Comparison of ENCODE assay signal across 14 mouse cellular contexts in genomic region chr1:87798306-87798705, GRCm38 (mm10). TPM values are rescaled to one million over a fixed set of nuclear protein-coding genes. Genes with fewer than 3 reads are reported as not detected.
DNase-seq lines count a peak whose midpoint lies in the region.
"Had no signal": no experiment of that assay in that cellular context is flagged by ENCODE, and none has a peak within 500 bp of the region (broad histone marks: within the 10 kb centered on the region; RNA-seq: fewer than 3 reads in every experiment).

No protein-coding gene starts in this region.

- H3K4me1 ChIP-seq in brown adipose tissue, adult 24 weeks (ENCODE audit: control insufficient read depth, insufficient read depth, insufficient read length, low read length), result peaks cover 2% of the 10 kb centered on the region; the same call in 1 of the 2 replicates
- H3K4me1 ChIP-seq in hindbrain, embryonic 10.5 days (replicated peaks), result no peaks in the 10 kb centered on the region
- H3K4me1 ChIP-seq: heart, embryonic 13.5 days; hindbrain, embryonic 12.5 days had no signal

- intact Hi-C loops in heart, postnatal 36 days (cut with DNase I), result no loop called here

- H3K27me3 ChIP-seq in hindbrain, embryonic 10.5 days (ENCODE audit: insufficient read depth, poor library complexity, severe bottlenecking), result no peaks in the 10 kb centered on the region
- H3K27me3 ChIP-seq: heart, embryonic 13.5 days; hindbrain, embryonic 12.5 days; Patski had no signal

- peaks cover 23% of the 10 kb centered on the region for H3K36me3 ChIP-seq in hindbrain, embryonic 10.5 days

- peak; percentile 60 to 80 for DNase-seq in layer of hippocampus, adult 18-20 months (ENCODE audit: low spot score in 2 of 2)
- no peak for DNase-seq in layer of hippocampus, adult 9-10 months (ENCODE audit: low spot score)
- DNase-seq in adrenal gland, postnatal 10 days, result peak; percentile 59
- DNase-seq in layer of hippocampus, adult 9-11 months, result peak; percentile 74
- no peak for DNase-seq in hindbrain, embryonic 10.5 days (ENCODE audit: low spot score)
- DNase-seq in heart, postnatal 36 days, result no peak
- DNase-seq: gastrocnemius, adult 2 months; kidney, adult 11 months; kidney, postnatal 25 days; lung, adult 2 months had no signal

- WGBS in hindbrain, embryonic 10.5 days, result 88% methylated on average over 2 of the region's 2 CpGs

- peak overlapping the region; percentile 91 for H3K27ac ChIP-seq in brown adipose tissue, adult 24 weeks (replicated peaks; ENCODE audit: low read depth, low read length)
- H3K27ac ChIP-seq in hindbrain, embryonic 10.5 days, result no peak overlapping the region
- H3K27ac ChIP-seq: gastrocnemius, adult 2 months; heart, embryonic 13.5 days; hindbrain, embryonic 12.5 days had no signal

- H3K9me3 ChIP-seq in hindbrain, embryonic 10.5 days, result no peaks in the 10 kb centered on the region
- H3K9me3 ChIP-seq: heart, embryonic 13.5 days; hindbrain, embryonic 12.5 days had no signal

- no peak overlapping the region for H3K4me3 ChIP-seq in brown adipose tissue, adult 24 weeks (ENCODE audit: insufficient read depth, low read depth, low read length)
- no peak overlapping the region for H3K4me3 ChIP-seq in hindbrain, embryonic 10.5 days
- H3K4me3 ChIP-seq: gastrocnemius, adult 2 months; heart, embryonic 13.5 days; hindbrain, embryonic 12.5 days had no signal

RNA-seq across cellular contexts. Expression of gene Sag, which starts 5.2 kb away (rescaled TPM):
- 1 to 10 TPM; 1.9 to 2.1 TPM for total RNA-seq in layer of hippocampus, adult 18-20 months (2021)
- 1 to 10 TPM; 1.5 to 2.0 TPM for total RNA-seq in adrenal gland, postnatal 10 days (2021)
- polyA plus RNA-seq in brown adipose tissue, adult 24 weeks (2012; ENCODE audit: insufficient read depth, insufficient read length, missing spikeins), result 0.59 and 1.4 TPM in 2 replicates
- polyA plus RNA-seq in hindbrain, embryonic 10.5 days (2016; fragmentation: Nextera tagmentation; extraction: Ambion mirVana), result 2.5 and 3.3 TPM in 2 replicates
- under 1 TPM; 0.19 to 0.44 TPM for total RNA-seq in heart, postnatal 36 days (2021)

RNA-seq across cellular contexts. Expression of gene Atg16l1, which starts 42.6 kb away (rescaled TPM):
- 10 to 100 TPM; 61.1 to 64.7 TPM for total RNA-seq in layer of hippocampus, adult 18-20 months (2021)
- 10 to 100 TPM; 33.5 to 39.2 TPM for total RNA-seq in adrenal gland, postnatal 10 days (2021)
- 17.4 and 18.2 TPM in 2 replicates for polyA plus RNA-seq in brown adipose tissue, adult 24 weeks (2012; ENCODE audit: insufficient read depth, insufficient read length, missing spikeins)
- polyA plus RNA-seq in hindbrain, embryonic 10.5 days (2016; fragmentation: Nextera tagmentation; extraction: Ambion mirVana), result 36.5 and 41.2 TPM in 2 replicates
- total RNA-seq in heart, postnatal 36 days (2021), result 10 to 100 TPM; 27.4 to 29.7 TPM

RNA-seq across cellular contexts. Expression of gene Dgkd, which starts 54.8 kb away (rescaled TPM):
- total RNA-seq in layer of hippocampus, adult 18-20 months (2021), result 100 to 1,000 TPM in 1 of 2 experiments, 10 to 100 TPM in 1; 92.0 to 100 TPM
- total RNA-seq in adrenal gland, postnatal 10 days (2021), result 100 to 1,000 TPM; 107 to 118 TPM
- polyA plus RNA-seq in brown adipose tissue, adult 24 weeks (2012; ENCODE audit: insufficient read depth, insufficient read length, missing spikeins), result 59.1 and 61.6 TPM in 2 replicates
- polyA plus RNA-seq in hindbrain, embryonic 10.5 days (2016; fragmentation: Nextera tagmentation; extraction: Ambion mirVana), result 32.6 and 33.6 TPM in 2 replicates
- 10 to 100 TPM; 51.1 to 56.3 TPM for total RNA-seq in heart, postnatal 36 days (2021)

Comparison
In these comparisons a context has a peak if more than half of its experiments do, and no peak if none do; other contexts are left out.
1. DNase-seq: peak in layer of hippocampus, adult 18-20 months (2 of 2), adrenal gland, postnatal 10 days (single experiment) and layer of hippocampus, adult 9-11 months (single experiment); none in layer of hippocampus, adult 9-10 months (single experiment), hindbrain, embryonic 10.5 days (single experiment) and heart, postnatal 36 days (0 of 2).